10 mouse cellular contexts compared by ENCODE assay signal in genomic region chr4:148807397-148807796, GRCm38 (mm10). TPM values are rescaled to one million over a fixed set of nuclear protein-coding genes. Genes with fewer than 3 reads are reported as not detected.
DNase-seq lines count a peak whose midpoint lies in the region; ATAC-seq and TF ChIP-seq lines count a peak whose summit lies in the region.
"Had no signal": no experiment of that assay in that cellular context is flagged by ENCODE, and none has a peak within 500 bp of the region (broad histone marks: within the 10 kb centered on the region; RNA-seq: fewer than 3 reads in every experiment).

No protein-coding gene starts in this region.

- under 1% methylated on average over 9 of the region's 9 CpGs for WGBS in forebrain, embryonic 13.5 days
- 2% methylated on average over 9 of the region's 9 CpGs for WGBS in limb, embryonic 10.5 days
- under 1% methylated on average over 9 of the region's 9 CpGs for WGBS in neural tube, embryonic 15.5 days

- peaks cover 72% of the 10 kb centered on the region for H3K4me1 ChIP-seq in forebrain, embryonic 13.5 days
- peaks cover 91% of the 10 kb centered on the region for H3K4me1 ChIP-seq in limb, embryonic 10.5 days
- H3K4me1 ChIP-seq in neural tube, embryonic 15.5 days, result peaks cover 69% of the 10 kb centered on the region

- no peaks in the 10 kb centered on the region for H3K36me3 ChIP-seq in forebrain, embryonic 13.5 days (ENCODE audit: poor library complexity, severe bottlenecking)
- H3K36me3 ChIP-seq in limb, embryonic 10.5 days, result no peaks in the 10 kb centered on the region
- no peaks in the 10 kb centered on the region for H3K36me3 ChIP-seq in neural tube, embryonic 15.5 days

- no peak overlapping the region for H3K9ac ChIP-seq in forebrain, embryonic 13.5 days
- no peak overlapping the region; the same call in 1 of the 2 replicates for H3K9ac ChIP-seq in neural tube, embryonic 15.5 days (replicated peaks)

- H3K4me3 ChIP-seq in layer of hippocampus, adult 2 months, result peak overlapping the region; percentile 44
- peak overlapping the region; percentile 58 for H3K4me3 ChIP-seq in forebrain, embryonic 13.5 days
- peak overlapping the region; percentile 76; the same call in 1 of the 2 replicates for H3K4me3 ChIP-seq in limb, embryonic 10.5 days
- H3K4me3 ChIP-seq in neural tube, embryonic 15.5 days (replicated peaks), result peak overlapping the region; percentile 62

- H3K4me2 ChIP-seq in forebrain, embryonic 13.5 days, result peak overlapping the region; percentile 99
- H3K4me2 ChIP-seq in neural tube, embryonic 15.5 days, result peak overlapping the region; percentile 99

- DNase-seq in layer of hippocampus, adult 2 months (ENCODE audit: low spot score in 2 of 2), result no peak
- no peak for DNase-seq in layer of hippocampus, adult 9-11 months
- no peak for DNase-seq in limb, embryonic 10.5 days (ENCODE audit: low spot score)
- DNase-seq in B cell, adult 2 months, result no peak
- DNase-seq in spleen, adult 18-20 months, result no peak
- no peak for DNase-seq in layer of hippocampus, postnatal 14 days (ENCODE audit: low spot score in 2 of 2)
- DNase-seq: cerebellum, adult 18-20 months; layer of hippocampus, postnatal 36 days had no signal

- no peak overlapping the region for H3K27ac ChIP-seq in layer of hippocampus, adult 2 months
- no peak overlapping the region for H3K27ac ChIP-seq in forebrain, embryonic 13.5 days
- H3K27ac ChIP-seq in limb, embryonic 10.5 days, result no peak overlapping the region
- H3K27ac ChIP-seq in neural tube, embryonic 15.5 days (replicated peaks), result peak overlapping the region; percentile 61

- no peak for ATAC-seq in forebrain, embryonic 13.5 days
- no peak for ATAC-seq in neural tube, embryonic 15.5 days (ENCODE audit: low FRiP score)

- no peaks in the 10 kb centered on the region for H3K9me3 ChIP-seq in forebrain, embryonic 13.5 days (replicated peaks)
- H3K9me3 ChIP-seq in limb, embryonic 10.5 days (replicated peaks), result no peaks in the 10 kb centered on the region
- no peaks in the 10 kb centered on the region for H3K9me3 ChIP-seq in neural tube, embryonic 15.5 days (replicated peaks)

- TF ChIP-seq CTCF in layer of hippocampus, adult 2 months (conservative IDR thresholded peaks at IDR 0.05), result no peak

- H3K27me3 ChIP-seq in forebrain, embryonic 13.5 days, result peaks cover 85% of the 10 kb centered on the region
- H3K27me3 ChIP-seq in limb, embryonic 10.5 days (ENCODE audit: low read depth, poor library complexity, severe bottlenecking), result peaks cover 96% of the 10 kb centered on the region
- peaks cover 59% of the 10 kb centered on the region for H3K27me3 ChIP-seq in neural tube, embryonic 15.5 days (replicated peaks)

RNA-seq across cellular contexts. Expression of gene Casz1, which starts 3.2 kb away (rescaled TPM):
- total RNA-seq in layer of hippocampus, adult 2 months (2021), result under 1 TPM; 0.34 to 0.56 TPM
- 1.3 and 1.9 TPM in 2 replicates for polyA plus RNA-seq in forebrain, embryonic 13.5 days (2015; fragmentation: Nextera tagmentation; extraction: Ambion mirVana)
- 1.0 and 2.1 TPM in 2 replicates for polyA plus RNA-seq in limb, embryonic 10.5 days (2016; fragmentation: Nextera tagmentation; extraction: Ambion mirVana)
- 11.0 and 12.3 TPM in 2 replicates for polyA plus RNA-seq in neural tube, embryonic 15.5 days (2015; fragmentation: Nextera tagmentation; extraction: Ambion mirVana)
- total RNA-seq in layer of hippocampus, postnatal 14 days (2021), result 1 to 10 TPM in 1 of 2 experiments, under 1 TPM in 1; 0.88 to 1.1 TPM
